Mouse (Mus musculus) ES-CJ7 (cell line): ENCODE data around the gene Hnf4a.
A peak's percentile ranks its signal among the peaks of the same experiment; 100 is the strongest.

Experiments
- DNase-seq: peaks from one replicate; pipeline ENCODE4 v3.0.0; 2011; ENCODE audit warnings: low read depth, low spot score

Hnf4a gene

GRCm38 (mm10) chr2:163506300-163507004 is at the start of gene Hnf4a:
Gene Hnf4a (plus strand): TSS chr2:163506808.
- no peak for DNase-seq

- DNase-seq: peak; percentile 47
These were observed 47.9 kb upstream of the Hnf4a start for GRCm38 (mm10) chr2:163458539-163459265.

- no peak for DNase-seq
These were observed 47.2 kb upstream of the Hnf4a start for GRCm38 (mm10) chr2:163459380-163459779.

- DNase-seq: peak; percentile 38
These were observed 46.0 kb upstream of the Hnf4a start for GRCm38 (mm10) chr2:163460622-163461021.

- DNase-seq: peak; percentile 47
These were observed 45.3 kb upstream of the Hnf4a start for GRCm38 (mm10) chr2:163461307-163461706.

- DNase-seq: peak; percentile 86
These were observed 44.2 kb upstream of the Hnf4a start for GRCm38 (mm10) chr2:163462386-163462785.

GRCm38 (mm10) chr2:163462801-163463200 is 43.8 kb upstream of the Hnf4a start:
- no peak for DNase-seq

- DNase-seq: peak; percentile 98
These were observed 43.3 kb upstream of the Hnf4a start for GRCm38 (mm10) chr2:163463251-163463769.

- no peak for DNase-seq
These were observed 42.6 kb upstream of the Hnf4a start for GRCm38 (mm10) chr2:163463998-163464397.

- DNase-seq: no peak
These were observed 42.0 kb upstream of the Hnf4a start for GRCm38 (mm10) chr2:163464562-163464961.

- no peak for DNase-seq
These were observed 39.8 kb upstream of the Hnf4a start for GRCm38 (mm10) chr2:163466771-163467170.

GRCm38 (mm10) chr2:163467585-163467984 is 39.0 kb upstream of the Hnf4a start:
- no peak for DNase-seq

GRCm38 (mm10) chr2:163468866-163469265 is 37.7 kb upstream of the Hnf4a start:
- no peak for DNase-seq

GRCm38 (mm10) chr2:163469711-163470110 is 36.9 kb upstream of the Hnf4a start:
- no peak for DNase-seq

- no peak for DNase-seq
These were observed 35.5 kb upstream of the Hnf4a start for GRCm38 (mm10) chr2:163471136-163471535.

- DNase-seq: no peak
These were observed 34.7 kb upstream of the Hnf4a start for GRCm38 (mm10) chr2:163471710-163472465.

- DNase-seq: peak; percentile 99
These were observed 34.1 kb upstream of the Hnf4a start, which contains the start of gene Fitm2 for GRCm38 (mm10) chr2:163472466-163472851. Gene Fitm2 (minus strand): TSS chr2:163472629.

GRCm38 (mm10) chr2:163480191-163480825 is 26.3 kb upstream of the Hnf4a start:
- DNase-seq: peak; percentile 79

GRCm38 (mm10) chr2:163481539-163482029 is 25.0 kb upstream of the Hnf4a start:
- peak; percentile 49 for DNase-seq

- no peak for DNase-seq
These were observed 19.2 kb upstream of the Hnf4a start for GRCm38 (mm10) chr2:163487360-163487759.

- DNase-seq: no peak
These were observed 16.8 kb upstream of the Hnf4a start for GRCm38 (mm10) chr2:163489725-163490291.
